Mouse (Mus musculus) adrenal gland, postnatal 36 days (tissue): ENCODE results near the gene Fam216b. TPM values are rescaled to one million over a fixed set of nuclear protein-coding genes. Genes with fewer than 3 reads are reported as not detected.

ENCODE experiments used
- DNase-seq, 2 experiments: peaks; one replicate each; pipeline ENCODE4 v3.0.0; 2021; ENCODE audit warnings: mixed read lengths in 1 of 2
- long read RNA-seq, 2 experiments: library from polyadenylated mRNA; stranded (forward); transcript quantifications; one replicate each; pipeline ENCODE4 v2.0.0; 2021; ENCODE audit warnings: borderline sequencing depth in 2 of 2
- total RNA-seq, 2 experiments: library from RNA; stranded (reverse); gene quantifications; 2 replicates each; pipeline ENCODE4 v1.2.3; 2021

The Fam216b gene
- not detected for total RNA-seq
- long read RNA-seq, experiment 1: 0 reads
- long read RNA-seq, experiment 2: 0 reads

DNA sequence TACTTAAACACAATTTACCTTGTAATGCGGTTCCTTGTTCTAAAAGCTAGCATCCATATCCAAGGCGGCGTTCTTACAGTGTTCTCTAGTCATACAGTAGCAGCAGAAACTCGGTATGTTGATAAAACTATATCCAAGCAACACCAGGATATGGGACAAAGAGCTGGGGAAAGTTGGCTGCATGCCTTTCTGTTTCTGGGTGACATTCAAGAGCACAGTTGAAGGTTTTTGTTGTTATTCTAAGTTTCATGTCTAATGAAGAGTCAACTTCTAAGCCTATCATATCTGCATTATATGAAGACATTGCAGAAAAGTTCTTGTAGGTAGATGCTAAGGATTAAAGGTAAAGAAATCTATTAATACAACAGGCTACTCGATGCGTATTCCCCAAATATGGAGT is at the start of gene Fam216b:
Fam216b (minus strand) TSS at position 101 of the 400 bp plus-strand sequence.
- no peak for DNase-seq

DNA sequence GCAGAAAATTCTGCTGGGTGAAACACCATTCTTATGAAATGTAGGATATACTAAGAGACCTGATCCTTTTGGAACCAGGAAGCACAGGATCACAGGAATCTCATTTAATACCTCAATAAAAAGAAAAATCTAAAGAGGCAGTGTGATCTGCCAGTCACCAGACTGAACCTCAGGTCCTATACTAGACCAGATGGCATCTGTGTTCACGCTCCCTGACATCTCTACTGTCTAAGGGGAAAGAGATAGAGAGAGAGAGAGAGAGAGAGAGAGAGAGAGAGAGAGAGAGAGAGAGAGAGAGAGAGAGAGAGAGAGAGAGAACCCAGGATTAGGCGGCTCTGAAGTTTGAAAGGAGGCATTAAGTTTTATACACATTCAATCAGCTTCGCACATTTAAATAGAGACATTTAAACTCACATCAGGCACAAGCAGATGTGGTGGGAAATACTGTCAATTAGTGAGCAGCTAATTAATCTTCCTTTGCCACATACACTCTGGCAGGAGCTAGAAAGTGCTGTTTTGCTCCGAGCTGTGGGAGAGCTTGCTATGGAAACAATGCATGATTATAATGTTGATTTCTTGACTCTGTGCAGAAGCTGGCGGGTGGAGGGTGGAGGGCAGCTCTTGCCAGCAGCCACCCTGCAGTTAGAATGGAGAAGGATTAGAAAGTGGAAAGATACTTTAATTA is 43.7 kb upstream of the Fam216b start:
- DNase-seq: no peak

DNA sequence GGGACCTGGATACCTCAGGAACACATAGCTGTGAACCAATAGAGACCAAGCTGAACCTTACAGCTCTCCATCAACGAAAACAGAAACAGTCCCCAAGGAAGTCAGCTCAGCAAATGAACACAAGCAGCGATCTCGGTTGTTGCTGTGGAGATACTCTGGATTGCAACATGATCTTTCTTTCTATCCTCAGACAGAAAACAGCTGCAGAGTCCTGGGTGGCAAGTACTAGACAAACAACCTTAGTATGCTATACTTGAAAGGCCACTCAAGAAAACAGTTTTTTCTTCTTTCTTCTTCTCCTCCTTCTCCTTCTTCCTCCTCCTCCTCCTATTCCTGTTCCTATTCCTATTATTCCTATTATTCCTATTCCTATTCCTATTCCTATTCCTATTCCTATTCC is 37.9 kb upstream of the Fam216b start:
- no peak for DNase-seq

DNA sequence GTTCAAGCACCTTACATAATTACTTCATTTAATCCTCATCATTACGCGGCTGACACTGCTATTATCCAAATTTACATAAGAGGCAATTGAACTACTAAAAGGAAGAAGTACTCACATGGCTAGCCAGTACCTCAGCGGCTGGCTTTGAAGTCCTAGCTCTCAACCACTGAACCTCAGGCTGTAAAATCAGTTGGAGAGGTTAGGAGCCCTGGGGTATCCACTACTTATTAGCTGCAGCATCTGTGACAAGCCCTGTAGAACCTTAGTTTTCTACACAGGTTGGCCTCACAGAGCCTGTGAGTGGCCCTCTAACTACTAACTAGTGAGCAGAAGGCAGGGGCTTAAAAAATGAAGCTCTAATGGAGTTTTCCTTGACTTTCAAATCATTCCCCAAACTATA is 31.5 kb upstream of the Fam216b start:
- no peak for DNase-seq

DNA sequence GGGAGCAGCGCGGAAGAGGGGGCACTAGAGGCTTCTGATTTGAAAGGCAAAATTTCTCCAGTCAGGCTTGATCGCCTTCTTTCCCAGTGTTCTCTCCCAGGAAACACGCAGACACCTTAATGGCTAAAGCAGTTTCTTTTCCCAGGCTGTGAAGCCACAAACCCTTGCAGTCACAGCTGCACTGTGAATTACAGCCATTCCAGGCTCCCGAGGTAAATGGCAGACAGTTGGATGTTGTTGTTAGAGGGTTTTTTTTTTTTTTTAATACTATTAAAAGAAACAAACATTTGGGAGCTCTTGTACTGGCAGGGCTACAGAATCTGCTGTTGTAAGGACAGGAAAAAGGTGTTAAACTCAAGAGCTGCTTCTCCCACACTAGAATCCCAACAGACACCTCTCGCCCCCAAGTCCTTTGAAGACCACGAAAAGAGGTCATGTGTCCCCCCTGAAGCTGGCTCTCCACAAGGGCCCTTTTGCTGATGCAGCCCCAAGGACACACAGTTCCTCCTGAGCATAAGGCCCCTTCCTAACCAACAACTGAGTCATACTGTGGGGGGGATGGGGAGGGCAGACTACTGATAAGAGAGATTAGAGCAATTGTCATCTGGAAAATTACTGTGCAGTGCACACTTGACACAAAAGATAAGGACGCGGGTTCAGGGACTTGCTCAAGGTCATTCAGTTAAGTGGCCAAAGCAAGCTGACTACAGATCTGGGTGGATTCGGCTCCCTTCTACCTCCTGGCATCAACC is 30.8 kb upstream of the Fam216b start:
- DNase-seq: peak; percentile 68 to 74

DNA sequence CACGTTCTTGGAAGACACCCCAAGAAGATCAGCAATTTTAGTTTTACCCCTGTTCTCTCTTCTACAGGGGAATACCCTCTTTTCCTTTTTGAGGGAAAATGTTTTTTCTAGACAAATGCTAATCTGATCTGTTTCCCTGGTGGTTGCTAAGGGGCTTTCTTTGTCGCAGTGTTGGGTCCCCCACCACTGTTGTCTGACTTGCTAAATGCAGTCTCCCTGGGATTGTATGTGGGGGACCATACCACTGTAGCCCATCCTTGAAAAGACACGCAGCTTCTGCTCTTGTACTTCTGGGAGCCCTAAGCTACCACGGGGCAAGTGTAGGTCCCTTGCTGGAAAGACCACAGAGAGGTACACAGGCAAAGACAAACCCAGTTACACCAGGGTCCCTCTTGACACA is 28.9 kb upstream of the Fam216b start:
- DNase-seq: no peak

DNA sequence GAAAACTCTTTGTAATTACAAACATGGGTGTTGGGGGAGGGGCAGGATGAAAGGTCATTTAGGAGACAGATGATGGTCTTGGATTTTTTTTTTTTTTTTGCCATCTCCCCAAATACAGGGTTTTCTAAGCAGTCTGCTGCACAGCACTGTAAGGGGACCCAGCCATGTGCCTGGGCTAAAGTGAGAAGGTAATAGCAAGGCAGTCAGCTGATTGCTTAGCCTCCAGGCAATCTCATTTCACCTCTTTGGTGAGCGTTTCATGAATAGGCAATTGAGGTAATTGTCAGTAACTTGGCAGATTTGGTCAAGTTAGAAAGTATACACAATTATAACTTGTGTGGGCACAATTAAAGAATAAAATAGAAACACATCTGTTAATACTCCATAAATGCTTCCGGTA is 28.5 kb upstream of the Fam216b start:
- DNase-seq: no peak

DNA sequence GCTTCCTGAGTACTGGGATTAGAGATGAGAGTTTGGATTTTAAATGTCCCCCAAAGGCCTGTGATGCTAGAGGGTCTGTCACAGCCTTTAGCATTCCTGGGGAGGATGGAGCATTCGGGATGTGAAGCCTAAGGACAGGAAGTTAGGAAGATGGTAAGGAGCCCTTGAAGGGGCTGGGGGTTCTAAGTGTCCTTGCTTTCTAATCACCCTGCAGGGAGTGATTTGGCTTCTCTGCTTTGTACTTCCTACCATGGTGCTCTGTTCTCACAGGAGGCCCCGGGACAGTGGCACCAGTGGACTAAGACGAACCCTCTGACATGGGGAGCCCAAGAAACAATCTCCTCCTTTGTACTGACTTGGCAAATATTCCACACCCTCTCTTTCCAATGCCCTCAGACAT is 23.7 kb upstream of the Fam216b start:
- no peak for DNase-seq

DNA sequence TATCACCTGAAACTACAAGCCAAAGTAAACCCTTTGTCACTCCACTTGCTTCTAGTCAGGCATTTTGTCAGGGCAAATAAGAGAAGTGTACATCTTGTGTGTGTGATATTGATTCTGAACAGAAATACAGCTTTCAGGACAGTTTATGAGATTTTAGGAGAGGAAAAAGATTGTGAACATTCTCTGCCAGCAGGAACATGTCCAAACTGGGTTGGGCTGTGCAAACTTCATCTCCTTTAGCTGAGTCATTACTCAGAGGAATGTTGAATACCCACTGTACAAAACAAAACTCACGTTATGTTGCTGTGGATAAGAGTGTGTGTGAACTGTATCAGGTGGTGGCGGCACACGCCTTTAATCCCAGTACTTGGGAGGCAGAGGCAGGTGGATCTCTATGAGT is 22.1 kb upstream of the Fam216b start:
- DNase-seq: no peak

DNA sequence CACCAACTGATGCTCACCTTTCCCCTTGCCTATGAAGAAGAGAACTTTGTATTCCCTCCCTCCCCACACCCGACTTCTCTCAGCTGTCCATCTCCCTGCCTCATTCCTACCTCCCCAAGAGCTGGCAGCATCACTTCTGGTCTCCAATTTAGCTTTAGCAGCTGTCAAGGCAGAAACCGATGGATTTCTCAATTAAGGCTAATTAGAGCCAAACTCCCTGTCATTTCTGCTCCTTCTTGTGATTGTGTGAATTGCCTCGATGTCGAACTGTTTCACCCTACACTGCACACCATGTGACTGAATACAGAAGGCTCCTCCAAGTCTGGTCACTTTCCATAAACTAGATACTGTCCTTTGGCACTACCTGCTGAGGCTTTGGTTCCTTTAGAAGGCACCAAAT is 20.6 kb upstream of the Fam216b start:
- no peak for DNase-seq

DNA sequence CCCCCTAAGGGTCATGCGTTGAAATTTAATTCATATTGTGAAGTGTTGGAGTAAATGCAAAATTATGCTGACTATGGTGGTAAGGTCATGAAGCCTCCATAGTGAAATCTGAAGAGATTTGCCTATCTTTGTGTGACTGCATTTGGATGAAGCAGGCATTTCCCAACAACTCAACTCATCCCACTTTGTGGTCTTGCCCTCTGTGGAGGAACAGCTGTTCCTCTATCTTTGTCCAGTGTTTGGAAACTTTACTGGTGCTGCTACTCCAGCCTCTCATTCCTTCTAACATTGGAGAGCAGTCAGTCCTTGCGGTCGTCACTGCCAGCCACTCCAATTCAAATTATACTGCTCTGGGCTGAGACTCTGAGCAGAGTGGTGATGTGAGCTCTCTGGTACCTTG is 19.6 kb upstream of the Fam216b start:
- DNase-seq: no peak

DNA sequence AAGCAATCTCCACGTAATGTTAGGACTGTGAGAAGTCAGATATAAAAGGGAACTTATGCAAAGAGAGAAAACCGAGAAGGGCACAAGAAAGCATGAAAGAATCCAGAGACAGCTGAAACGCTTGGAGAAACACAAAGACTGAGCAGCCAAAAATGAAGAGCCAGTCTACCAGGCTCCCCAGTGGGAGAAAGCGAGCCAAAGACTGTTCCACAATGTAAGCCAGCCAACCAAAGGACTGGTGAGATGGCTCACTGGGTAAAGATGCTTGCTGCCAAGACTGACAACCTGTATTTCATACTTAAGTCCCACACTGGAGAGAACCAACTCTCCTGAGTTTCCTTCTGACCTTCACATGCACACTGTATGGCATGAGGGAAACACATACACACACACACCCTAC is 784 bp upstream of the Fam216b start:
- no peak for DNase-seq

DNA sequence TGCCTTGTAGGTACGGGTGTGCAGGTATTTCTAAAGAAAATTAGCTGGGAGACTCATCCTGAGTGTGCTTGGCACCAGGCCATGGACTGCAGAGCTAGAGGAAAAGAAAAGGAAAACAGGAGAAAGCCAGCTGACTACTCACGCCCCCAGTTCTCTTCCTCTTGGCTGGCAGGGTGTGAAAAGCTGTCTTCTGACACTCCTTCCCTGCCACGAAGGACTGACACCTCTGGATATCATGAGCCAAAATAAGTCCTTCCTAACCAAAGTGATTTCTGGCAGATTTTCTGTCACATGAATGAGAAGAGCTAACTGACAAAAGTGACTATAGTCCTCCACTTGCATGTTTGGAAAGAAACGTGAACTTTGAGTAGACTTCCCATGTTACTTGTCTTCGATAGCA is 5.3 kb downstream of the Fam216b start:
- DNase-seq: no peak

DNA sequence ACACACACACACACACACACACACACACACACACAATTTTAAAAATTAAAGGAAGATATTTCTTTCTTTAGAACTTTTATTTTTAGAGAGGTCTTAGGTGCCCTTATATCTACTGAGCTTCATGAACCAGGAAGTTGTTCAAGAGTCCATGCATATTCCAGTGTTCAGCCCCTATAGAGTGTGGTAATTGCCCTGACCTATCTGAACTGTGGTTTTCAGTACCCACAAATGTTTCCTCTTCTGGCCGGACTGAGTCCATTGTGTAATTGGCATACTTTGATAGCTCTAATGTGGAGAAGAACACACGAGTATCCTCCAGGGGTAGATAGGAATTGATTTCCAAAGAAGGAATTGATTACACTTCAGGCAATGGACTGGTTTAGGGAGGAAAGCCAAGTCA is 11.3 kb downstream of the Fam216b start:
- DNase-seq: no peak

DNA sequence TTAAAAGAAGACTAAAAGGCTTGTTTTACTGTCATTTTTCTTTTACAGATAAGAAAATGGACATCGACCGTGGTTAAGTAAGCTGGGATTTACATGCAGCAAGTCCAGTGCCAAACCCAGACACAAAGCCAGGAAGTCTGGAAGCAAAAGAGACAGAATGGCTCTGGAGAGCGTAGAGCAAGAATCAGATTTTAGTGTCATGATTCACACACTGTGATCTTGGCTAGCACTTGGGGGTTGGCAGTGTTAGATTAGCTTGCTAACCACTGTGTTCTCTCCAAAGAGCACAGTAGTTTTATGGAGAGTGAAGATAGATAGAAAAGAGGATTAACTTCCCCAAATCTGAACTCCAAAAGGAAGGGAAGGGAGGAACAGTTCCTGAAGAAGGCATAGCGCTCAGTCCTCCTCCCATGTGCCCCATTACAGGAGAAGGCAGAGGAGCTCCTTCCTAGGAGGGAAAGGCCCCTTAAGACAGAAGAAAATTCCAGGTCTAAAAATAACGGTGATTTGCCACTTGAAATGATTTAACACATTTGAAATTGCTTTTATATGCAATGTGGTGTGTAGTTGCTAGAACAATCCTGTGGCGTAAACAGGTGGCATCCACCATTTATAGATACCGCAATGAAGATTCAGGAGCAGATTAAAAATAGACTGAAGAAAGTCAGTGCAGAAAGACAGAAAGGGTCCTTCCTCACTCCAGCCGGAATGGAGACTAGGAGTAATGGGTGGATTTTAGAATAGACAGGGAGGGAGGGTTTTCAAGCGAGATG is 22.7 kb downstream of the Fam216b start:
- DNase-seq: peak in 1 of 2 experiments; percentile 16

DNA sequence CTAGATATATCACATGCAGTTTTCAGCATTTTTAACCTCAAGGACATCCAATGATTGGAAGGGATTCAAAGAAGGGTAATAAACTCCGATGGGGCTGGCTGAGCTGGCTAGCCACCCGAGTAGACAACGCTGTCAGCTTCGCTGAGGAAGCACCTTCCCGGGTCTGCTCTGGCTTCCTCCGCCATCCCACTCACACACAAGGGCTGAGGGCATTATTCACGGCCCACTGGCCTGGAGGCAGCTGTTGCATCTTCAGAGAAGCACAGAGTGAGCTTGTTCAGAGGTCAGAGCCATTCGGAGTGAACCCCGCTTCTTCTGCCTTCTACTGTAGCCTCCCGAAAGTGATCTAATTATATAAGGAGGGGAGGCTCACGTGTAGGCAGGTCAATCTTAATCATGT is 26.3 kb downstream of the Fam216b start:
- DNase-seq: no peak

DNA sequence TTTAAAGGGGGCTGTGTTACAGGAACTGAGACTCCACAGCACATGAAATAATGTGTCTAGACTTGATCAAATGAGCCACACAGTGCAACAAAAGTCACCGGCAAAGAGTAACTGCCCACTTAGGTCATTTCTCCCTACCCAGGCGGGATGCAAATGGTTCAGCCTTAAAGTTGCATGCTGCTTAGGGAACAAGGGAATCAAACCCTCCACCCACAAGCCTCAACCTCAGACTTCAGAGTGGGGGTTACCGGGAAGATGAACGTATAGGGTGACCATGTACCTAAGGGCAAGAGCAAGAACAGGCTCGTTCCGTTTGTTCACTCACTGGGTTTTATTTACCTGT is 28.2 kb downstream of the Fam216b start:
- DNase-seq: no peak

DNA sequence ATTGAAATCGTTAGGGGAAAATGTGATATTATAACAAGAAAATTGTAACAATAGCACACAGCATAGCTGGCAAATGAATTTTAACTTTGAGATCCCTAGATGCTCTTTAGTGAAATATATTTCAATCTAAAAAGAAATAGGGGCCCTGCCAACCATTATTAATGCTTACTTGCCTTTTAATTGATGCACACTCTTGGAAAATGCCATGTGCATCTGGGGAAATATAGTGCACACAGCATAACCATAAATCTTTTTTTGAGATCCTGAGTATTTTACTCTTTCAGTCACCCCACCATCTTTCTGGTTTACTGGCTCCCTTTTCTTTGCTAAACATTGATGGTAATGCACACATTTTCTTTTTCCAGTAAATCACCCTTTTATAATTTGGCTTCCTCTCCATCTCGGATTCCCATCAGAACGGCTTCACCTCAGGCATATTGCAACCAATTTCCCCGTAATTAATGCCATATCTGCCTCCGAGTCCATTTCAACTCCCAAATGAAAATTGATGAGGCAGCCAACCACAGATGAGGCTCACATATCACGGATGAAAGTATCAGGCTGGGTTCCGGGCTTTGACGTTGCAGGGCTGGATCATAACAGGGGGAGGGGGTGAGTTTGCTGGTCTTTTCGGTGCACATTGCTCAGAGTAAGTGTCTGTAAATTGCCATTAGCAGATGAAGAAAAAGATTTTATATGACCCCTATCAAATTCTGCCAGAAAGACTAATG is 28.8 kb downstream of the Fam216b start:
- no peak for DNase-seq

DNA sequence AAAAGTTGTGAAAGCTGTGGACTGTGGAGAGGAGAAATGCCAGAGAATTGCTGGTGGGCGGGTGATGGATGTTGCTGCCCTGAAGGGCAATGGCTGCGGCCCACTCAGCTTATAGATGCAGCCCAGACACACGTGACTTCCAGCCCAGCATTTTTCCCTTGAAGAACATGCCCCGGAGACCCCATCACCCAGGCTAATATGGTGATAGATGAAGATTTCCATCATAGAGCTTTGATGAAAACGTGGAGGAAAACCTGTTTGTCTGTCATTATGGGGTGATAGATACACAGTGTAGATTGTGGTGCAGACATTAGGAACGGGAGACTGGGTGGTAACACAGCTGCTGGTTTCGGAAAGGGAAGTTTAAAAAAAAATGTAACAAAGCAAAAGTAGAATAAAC is 31.4 kb downstream of the Fam216b start:
- DNase-seq: no peak

DNA sequence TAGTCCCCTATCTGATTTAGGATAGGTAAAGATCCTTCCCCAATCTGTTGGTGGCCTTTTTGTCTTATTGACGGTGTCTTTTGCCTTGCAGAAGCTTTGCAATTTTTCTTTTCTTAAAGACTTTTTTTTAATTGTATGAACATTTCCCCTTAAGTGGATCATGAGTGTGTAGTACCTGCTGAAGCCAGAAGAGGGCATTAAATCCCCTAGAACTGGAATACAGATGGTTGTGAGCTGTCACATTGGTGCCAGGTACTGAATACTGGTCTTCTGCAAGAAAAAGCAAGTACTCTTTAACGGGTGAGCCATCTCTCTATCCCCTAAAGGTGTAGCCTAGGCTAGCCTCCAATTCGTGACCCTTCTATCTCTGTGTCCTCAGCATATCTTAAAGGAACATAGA is 32.4 kb downstream of the Fam216b start:
- DNase-seq: no peak

DNA sequence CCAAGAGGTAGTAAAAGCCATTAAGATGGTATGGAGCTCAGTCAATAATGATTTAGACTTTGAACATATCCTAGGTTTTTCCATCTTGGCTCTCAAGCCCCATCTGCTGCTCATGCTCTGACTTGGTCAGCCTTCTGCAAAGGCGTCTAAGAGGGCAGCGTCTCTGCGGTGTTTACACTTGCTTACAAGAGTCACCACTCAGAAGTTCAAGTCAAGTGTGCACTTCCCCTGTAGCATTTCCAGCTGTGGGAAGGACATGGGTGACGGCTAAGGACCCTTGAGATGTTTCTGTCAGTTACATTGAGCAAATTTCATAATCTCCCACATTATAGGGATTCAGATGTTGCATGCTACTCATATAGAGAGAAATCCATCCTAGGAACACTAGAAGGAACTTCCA is 40.1 kb downstream of the Fam216b start:
- DNase-seq: no peak

DNA sequence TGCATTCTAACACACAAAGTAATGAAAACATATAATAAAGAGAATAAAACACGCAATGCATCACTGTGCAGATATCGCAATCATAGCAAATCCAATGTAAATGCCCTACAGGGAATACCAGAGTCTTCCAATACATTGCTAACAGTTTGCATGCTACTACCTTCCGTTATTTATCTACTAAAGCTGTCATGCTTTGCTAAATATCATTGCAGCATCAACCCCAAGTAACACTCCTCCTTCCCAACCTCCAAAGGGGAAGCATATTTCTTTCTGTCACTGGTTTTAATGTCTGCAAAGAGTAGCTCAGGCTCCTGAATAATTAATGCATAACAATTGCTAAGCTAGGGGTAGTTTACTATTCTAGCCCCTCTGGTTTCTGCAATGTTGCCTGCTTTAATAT is 40.5 kb downstream of the Fam216b start:
- DNase-seq: no peak

DNA sequence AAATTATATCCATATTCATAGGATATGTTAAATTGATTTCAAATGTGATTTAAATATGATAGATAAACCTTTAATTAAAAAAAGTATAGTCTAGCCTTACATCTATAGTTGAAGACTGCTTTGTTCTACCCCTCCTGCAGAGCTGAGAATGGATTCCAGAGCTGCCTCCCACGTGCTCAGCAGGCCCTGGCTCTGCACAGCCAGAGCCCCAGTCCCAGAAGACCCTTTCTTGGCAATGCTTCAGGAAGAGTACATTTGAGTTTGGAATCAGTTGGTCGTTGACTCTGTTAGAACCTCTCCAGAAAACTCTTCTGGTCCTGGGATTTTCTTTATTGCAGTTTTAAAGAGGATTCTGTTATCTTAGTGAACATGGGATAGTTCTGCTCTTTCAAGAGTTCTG is 45.7 kb downstream of the Fam216b start:
- no peak for DNase-seq
